Mouse (Mus musculus) heart, embryonic 16.5 days (tissue): ENCODE measurements around the gene Nploc4. TPM values are rescaled to one million over a fixed set of nuclear protein-coding genes. Genes with fewer than 3 reads are reported as not detected.
A peak's percentile ranks its signal among the peaks of the same experiment; 100 is the strongest.
"Not testable (repeated sequence)": the region's sequence is repeated elsewhere in the genome, so short reads cannot be mapped to it uniquely, and the experiment has no call there.

Experiments used
- ATAC-seq: fragments of 200-750 bp; cut with Nextera tagmentation; replicated peaks from 2 replicates; pipeline ENCODE4 v1.8.0; 2017; ENCODE audit warnings: moderate number of reproducible peaks; ENCODE audit not compliant: insufficient read depth, low FRiP score; ENCODE audit errors: extremely low read depth
- H3K27ac ChIP-seq: fragments of 300-500 bp; sonication (generic); 2 replicates; pipeline ENCODE4 v1.5.1; 2014; ENCODE audit warnings: mild to moderate bottlenecking, low read length, control low read depth, moderate library complexity
- H3K27me3 ChIP-seq: fragments of 300-500 bp; sonication (generic); 2 replicates; pipeline ENCODE4 v1.6.1; 2014; ENCODE audit warnings: low read length, mixed read lengths; ENCODE audit not compliant: control insufficient read depth, insufficient read depth
- H3K36me3 ChIP-seq: fragments of 300-500 bp; sonication (generic); 2 replicates; pipeline ENCODE4 v1.6.1; 2014; ENCODE audit not compliant: control insufficient read depth, insufficient read depth
- H3K4me1 ChIP-seq: fragments of 300-500 bp; sonication (generic); 2 replicates; pipeline ENCODE4 v1.6.1; 2014; ENCODE audit warnings: low read length, mixed read lengths; ENCODE audit not compliant: control insufficient read depth, insufficient read depth
- H3K4me2 ChIP-seq: fragments of 300-500 bp; sonication (generic); 2 replicates; pipeline ENCODE4 v1.6.1; 2014; ENCODE audit warnings: low read depth, mild to moderate bottlenecking, control low read depth, low read length
- H3K4me3 ChIP-seq: fragments of 300-500 bp; sonication (generic); 2 replicates; pipeline ENCODE4 v1.5.1; 2014; ENCODE audit warnings: mild to moderate bottlenecking, control low read depth, low read length
- H3K9ac ChIP-seq: fragments of 300-500 bp; sonication (generic); 2 replicates; pipeline ENCODE4 v1.6.1; 2014; ENCODE audit warnings: low read length, control low read depth
- H3K9me3 ChIP-seq: fragments of 300-500 bp; sonication (generic); replicated peaks from 2 replicates; pipeline ENCODE4 v1.6.1; 2016; ENCODE audit warnings: low read length; ENCODE audit not compliant: control insufficient read depth
- WGBS: fragments of 180-500 bp; shearing (Covaris S2); extraction: QIAGEN DNeasy Blood & Tissue Kit; methylation state at CpG from one replicate; pipeline ENCODE4 v1.1.7; 2014; 5-methylcytosine and 5-hydroxymethylcytosine counted together
- polyA plus RNA-seq: library from polyadenylated mRNA; unstranded; fragments of >200 nt; fragmentation: Nextera tagmentation; extraction: Ambion mirVana; gene quantifications from 2 replicates; pipeline ENCODE4 v1.2.1, GENCODE M21; 2015

Nploc4 gene
- polyA plus RNA-seq, 1 experiment from 2014 or later, result 26.7 TPM

DNA sequence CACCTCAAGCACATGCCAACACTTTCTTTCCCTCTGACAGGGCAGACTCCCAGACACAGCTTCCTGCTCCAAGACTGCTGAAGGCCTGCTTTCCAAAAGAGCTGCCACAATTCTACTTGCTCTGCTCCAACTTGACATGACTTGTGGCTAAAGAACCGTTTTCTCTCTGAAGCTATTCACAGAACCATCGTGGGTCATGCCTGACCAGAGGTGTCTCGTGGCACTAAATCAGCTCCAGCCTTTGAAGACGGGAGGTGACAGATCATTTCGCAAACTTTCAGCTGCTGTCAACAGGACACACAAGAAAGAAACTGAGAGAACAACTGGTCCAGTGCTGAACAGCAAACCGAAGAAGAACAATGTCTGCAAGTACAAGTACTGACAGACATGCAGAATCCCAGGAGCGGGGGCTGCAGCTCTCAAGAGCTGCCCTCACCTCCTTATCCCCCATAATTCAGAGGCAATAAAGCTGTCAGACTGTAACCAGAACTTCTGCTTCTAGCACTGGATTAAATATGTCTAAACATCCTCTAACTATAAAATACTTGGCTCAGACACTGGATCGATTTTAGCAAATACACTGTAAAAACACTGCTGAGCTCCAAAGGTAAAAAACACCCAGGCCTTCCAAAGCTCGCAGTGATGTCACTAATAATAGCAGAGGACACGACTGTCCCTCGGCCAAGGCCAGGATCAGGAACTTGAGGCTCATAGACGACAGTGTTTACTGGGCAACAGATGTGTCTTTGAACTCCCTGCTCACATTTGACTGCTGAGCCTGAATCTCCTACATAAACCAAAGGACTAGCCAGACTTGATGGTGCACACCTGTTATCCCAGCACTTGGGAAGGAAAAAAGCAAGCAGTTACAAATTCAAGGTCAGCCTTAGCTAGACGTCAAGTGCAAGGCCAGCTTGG is 14.6 kb downstream of the Nploc4 start:
- Histone ChIP-seq H3K4me1 (peaks cover 6% of the 10 kb centered on the region), H3K27ac (peak overlapping the region; percentile 67), H3K4me2 (no peak overlapping the region), H3K4me3 (no peak overlapping the region), H3K27me3 (no peaks in the 10 kb centered on the region), H3K9ac (no peak overlapping the region; the same call in 1 of the 2 replicates), H3K36me3 (peaks cover 49% of the 10 kb centered on the region), H3K9me3 (no peaks in the 10 kb centered on the region)
- no peak for ATAC-seq
- 68% methylated on average over 13 of the region's 13 CpGs for WGBS

DNA sequence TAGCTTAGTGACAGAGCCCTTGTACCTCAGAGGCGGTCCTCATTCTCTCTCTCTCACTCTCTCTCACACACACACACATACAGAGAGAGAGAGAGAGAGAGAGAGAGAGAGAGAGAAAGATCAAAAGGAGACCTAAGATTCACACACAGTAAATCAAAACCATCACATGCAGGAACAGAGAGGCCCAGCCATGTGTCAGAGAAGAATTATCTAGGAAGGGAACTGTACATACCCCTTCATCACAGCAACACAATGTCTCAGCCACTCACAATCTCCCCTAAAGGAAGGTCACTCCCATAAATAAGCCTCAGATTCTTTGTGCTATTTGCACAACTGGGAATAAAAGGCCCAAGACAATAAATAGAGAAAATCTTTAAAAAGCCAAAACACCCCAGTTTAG is 18.9 kb downstream of the Nploc4 start:
- Histone ChIP-seq H3K4me2 (no peak overlapping the region), H3K9ac (no peak overlapping the region), H3K27me3 (no peaks in the 10 kb centered on the region), H3K9me3 (no peaks in the 10 kb centered on the region), H3K36me3 (peaks cover 47% of the 10 kb centered on the region), H3K4me3 (no peak overlapping the region), H3K4me1 (peaks cover 6% of the 10 kb centered on the region), H3K27ac (no peak overlapping the region; the same call in 1 of the 2 replicates)
- no peak for ATAC-seq
- 100% methylated on average over 1 of the region's 1 CpGs for WGBS

DNA sequence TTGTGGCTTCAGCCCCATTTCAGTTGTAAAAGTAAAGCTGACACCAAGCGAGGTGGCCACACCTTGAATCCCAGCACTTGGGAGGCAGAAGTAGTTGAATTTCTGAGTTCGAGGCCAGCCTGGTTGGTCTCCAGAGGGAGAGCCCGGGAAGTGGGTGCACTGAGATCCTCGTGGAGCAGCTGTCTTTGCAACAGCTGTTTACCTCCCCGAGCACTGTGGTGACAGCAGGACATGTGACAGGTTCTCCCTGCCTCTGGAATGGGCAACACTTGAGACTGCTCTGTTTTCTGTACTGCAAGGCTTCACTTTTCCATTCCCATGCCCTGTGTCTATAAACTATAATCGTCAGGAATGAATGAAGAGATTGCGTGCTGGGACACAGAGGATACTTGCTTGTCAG is 19.7 kb downstream of the Nploc4 start:
- no peak overlapping the region for H3K9ac ChIP-seq
- no peak overlapping the region for H3K4me2 ChIP-seq
- no peaks in the 10 kb centered on the region for H3K9me3 ChIP-seq
- no peaks in the 10 kb centered on the region for H3K27me3 ChIP-seq
- H3K27ac ChIP-seq, result no peak overlapping the region
- H3K36me3 ChIP-seq, result peaks cover 53% of the 10 kb centered on the region
- WGBS, result 68% methylated on average over 7 of the region's 7 CpGs
- H3K4me3 ChIP-seq, result no peak overlapping the region
- H3K4me1 ChIP-seq, result no peaks in the 10 kb centered on the region
- ATAC-seq, result no peak

DNA sequence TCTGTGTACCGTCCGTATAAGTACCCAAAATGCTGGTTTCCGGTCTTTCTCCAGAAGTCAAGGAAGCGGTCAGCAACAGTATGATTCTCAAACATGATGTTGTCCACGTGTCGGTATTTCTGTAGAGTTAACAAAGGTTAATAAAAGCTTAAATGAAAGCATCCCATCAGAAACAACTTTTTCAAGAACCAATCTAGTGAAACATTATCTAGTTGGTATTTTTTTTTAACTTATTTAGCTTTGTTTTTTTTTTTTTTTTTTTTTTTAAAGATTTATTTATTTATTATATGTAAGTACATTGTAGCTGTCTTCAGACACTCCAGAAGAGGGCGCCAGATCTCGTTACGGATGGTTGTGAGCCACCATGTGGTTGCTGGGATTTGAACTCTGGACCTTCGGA is 23.9 kb downstream of the Nploc4 start:
- H3K27ac ChIP-seq, H3K4me1 ChIP-seq, ATAC-seq, H3K4me3 ChIP-seq, H3K4me2 ChIP-seq, H3K9me3 ChIP-seq, H3K9ac ChIP-seq, H3K27me3 ChIP-seq: not testable (repeated sequence)
- WGBS, result 97% methylated on average over 7 of the region's 10 CpGs
- H3K36me3 ChIP-seq, result peaks cover 67% of the 10 kb centered on the region

DNA sequence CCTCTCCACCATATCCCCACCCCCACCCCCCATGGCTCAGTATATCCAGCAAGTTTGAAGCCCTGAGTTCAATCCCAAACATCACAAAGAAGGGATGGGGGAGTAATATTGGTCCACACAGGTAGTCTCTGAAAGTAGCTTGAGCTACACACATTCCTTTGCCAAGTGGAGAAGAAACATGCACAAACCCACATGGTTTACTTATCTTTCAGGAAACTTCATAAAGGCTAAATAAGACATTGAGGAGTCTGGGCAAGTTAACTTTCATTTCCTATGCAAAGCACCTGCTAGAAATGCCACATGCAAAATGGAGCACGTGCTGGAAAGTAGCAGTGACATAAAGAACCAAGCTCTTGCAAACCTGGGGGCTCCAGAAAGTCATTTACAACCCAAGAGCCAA is 31.1 kb downstream of the Nploc4 start:
- 78% methylated on average over 1 of the region's 1 CpGs for WGBS

DNA sequence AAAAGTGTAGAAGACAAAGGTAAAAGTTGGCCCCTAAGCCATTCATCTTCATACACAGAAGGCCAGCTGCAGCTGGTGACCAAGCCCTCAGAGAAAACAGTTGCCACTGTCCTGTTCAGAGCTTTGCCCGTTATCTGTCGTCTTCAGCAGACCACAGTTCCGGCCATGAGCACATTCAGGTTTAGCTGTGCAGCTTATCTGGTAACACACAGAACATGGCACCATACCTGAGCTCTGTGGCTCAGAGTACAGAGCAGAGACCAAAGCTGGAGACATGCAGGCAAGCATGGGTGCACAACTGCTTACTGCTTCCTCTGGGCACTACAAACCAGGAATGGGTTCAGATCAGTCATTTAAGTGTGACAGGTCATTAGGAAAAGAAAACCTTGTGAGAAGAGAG is 31.6 kb downstream of the Nploc4 start:
- no peaks in the 10 kb centered on the region for H3K4me1 ChIP-seq
- no peak overlapping the region for H3K4me3 ChIP-seq
- H3K27ac ChIP-seq, result no peak overlapping the region
- peaks cover 62% of the 10 kb centered on the region for H3K36me3 ChIP-seq
- ATAC-seq, result no peak
- H3K4me2 ChIP-seq, result no peak overlapping the region
- 91% methylated on average over 3 of the region's 3 CpGs for WGBS
- H3K9me3 ChIP-seq, result no peaks in the 10 kb centered on the region
- H3K27me3 ChIP-seq, result no peaks in the 10 kb centered on the region
- H3K9ac ChIP-seq, result no peak overlapping the region

More for the DNA sequence above, 31.1 kb downstream of the Nploc4 start:
- Histone ChIP-seq H3K9me3 (no peaks in the 10 kb centered on the region), H3K4me3 (no peak overlapping the region), H3K4me1 (no peaks in the 10 kb centered on the region), H3K36me3 (peaks cover 62% of the 10 kb centered on the region), H3K4me2 (no peak overlapping the region), H3K9ac (no peak overlapping the region), H3K27ac (no peak overlapping the region), H3K27me3 (no peaks in the 10 kb centered on the region)
- no peak for ATAC-seq

DNA sequence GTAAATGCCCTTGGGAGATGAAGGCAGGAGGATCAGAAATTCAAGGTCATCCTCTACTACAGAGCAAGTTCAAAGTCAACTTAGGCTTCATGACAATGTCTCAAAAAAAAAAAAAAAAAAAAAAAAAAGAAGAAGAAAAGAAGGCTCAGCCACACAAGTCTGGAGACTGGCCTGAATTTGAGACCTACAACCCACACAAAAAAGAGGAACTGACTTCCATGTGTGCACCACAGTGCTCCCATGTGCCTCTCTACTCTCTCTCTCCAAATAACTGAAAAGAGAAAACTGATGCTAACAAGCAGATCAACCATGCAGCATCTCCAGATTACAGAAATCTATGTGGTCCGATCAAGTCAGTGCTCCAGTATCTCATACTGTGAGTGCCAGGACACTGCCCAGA is 32.7 kb downstream of the Nploc4 start:
- ATAC-seq, result no peak
- Histone ChIP-seq H3K4me3 (no peak overlapping the region), H3K36me3 (peaks cover 59% of the 10 kb centered on the region), H3K27me3 (no peaks in the 10 kb centered on the region), H3K9ac (no peak overlapping the region), H3K9me3 (no peaks in the 10 kb centered on the region), H3K4me2 (no peak overlapping the region), H3K27ac (no peak overlapping the region), H3K4me1 (no peaks in the 10 kb centered on the region)
- 100% methylated on average over 1 of the region's 1 CpGs for WGBS

DNA sequence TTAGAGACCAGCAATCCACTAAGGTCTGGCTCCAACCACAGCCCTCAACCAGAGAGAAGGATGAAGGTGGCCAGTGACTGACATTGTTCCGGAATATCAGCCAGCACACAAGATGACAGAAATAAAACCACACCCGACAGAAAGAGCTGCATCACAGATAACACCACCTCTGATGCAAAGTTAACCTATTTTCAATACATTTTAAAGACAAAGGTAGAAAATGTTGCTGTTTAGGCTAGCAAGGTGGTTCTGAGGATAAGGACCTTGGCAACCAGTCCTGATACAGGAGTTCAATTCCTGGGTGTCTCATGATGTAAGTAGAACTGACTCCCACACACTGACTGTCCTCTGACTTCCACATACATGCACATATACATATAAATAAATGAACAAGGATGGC is 38.2 kb downstream of the Nploc4 start:
- H3K36me3 ChIP-seq, result peaks cover 31% of the 10 kb centered on the region
- no peak overlapping the region for H3K4me2 ChIP-seq
- no peaks in the 10 kb centered on the region for H3K27me3 ChIP-seq
- no peaks in the 10 kb centered on the region for H3K9me3 ChIP-seq
- H3K4me3 ChIP-seq, result no peak overlapping the region
- no peak overlapping the region for H3K9ac ChIP-seq
- ATAC-seq, result no peak
- H3K4me1 ChIP-seq, result no peaks in the 10 kb centered on the region
- 83% methylated on average over 2 of the region's 2 CpGs for WGBS
- no peak overlapping the region for H3K27ac ChIP-seq

DNA sequence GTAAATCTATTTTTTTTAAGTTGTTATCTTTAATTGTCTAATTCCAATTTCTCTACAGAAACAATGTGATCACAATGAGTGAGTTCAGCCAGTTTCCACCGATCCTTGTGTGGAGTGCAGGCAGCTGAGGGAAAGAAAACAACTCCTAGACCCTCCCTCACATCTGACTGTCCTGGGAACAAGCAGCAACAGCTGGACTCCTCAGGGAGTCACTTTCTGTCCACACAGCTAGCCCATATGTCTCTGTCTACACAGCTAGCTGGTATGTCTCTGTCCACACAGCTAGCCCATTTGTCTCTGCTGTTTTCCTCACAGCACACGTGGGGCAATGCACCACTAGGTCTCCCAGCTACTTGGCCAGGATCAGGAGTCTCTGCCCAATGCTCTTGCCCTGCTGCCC is 39.9 kb downstream of the Nploc4 start:
- no peak overlapping the region for H3K4me3 ChIP-seq
- no peak for ATAC-seq
- H3K9ac ChIP-seq, result no peak overlapping the region
- no peaks in the 10 kb centered on the region for H3K9me3 ChIP-seq
- no peak overlapping the region for H3K4me2 ChIP-seq
- WGBS, result 74% methylated on average over 2 of the region's 2 CpGs
- H3K4me1 ChIP-seq, result no peaks in the 10 kb centered on the region
- peaks cover 21% of the 10 kb centered on the region for H3K36me3 ChIP-seq
- no peaks in the 10 kb centered on the region for H3K27me3 ChIP-seq
- no peak overlapping the region for H3K27ac ChIP-seq
